Comparison of ENCODE assay signal across 7 mouse cellular contexts in genomic region chr11:106999949-107000513, GRCm38 (mm10). TPM values are rescaled to one million over a fixed set of nuclear protein-coding genes. Genes with fewer than 3 reads are reported as not detected.
DNase-seq lines count a peak whose midpoint lies in the region; ATAC-seq lines count a peak whose summit lies in the region.

No protein-coding gene starts in this region.

- 86% methylated on average over 9 of the region's 9 CpGs for WGBS in neural tube, embryonic 11.5 days
- WGBS in forebrain, embryonic 15.5 days, result 85% methylated on average over 9 of the region's 9 CpGs
- 73% methylated on average over 9 of the region's 9 CpGs for WGBS in liver, embryonic 13.5 days (ENCODE audit: insufficient replicate concordance)

- no peaks in the 10 kb centered on the region for H3K27me3 ChIP-seq in neural tube, embryonic 11.5 days (ENCODE audit: control insufficient read depth, insufficient read depth, low read length)
- no peaks in the 10 kb centered on the region for H3K27me3 ChIP-seq in forebrain, embryonic 15.5 days
- no peaks in the 10 kb centered on the region for H3K27me3 ChIP-seq in liver, embryonic 13.5 days

- no peak for DNase-seq in neural tube, embryonic 11.5 days (ENCODE audit: low spot score)
- DNase-seq in neural tube, embryonic 10.5 days (ENCODE audit: extremely low spot score, low spot score), result no peak
- DNase-seq in liver, embryonic 13.5 days, result no peak
- no peak for DNase-seq in thymus, postnatal 4 days
- DNase-seq in gastrocnemius, postnatal 25 days, result no peak
- no peak for DNase-seq in cerebellum, adult 9-11 months

- 0 out of 2 replicates have a peak overlapping the region, but pooled peaks have one; percentile 36 for H3K27ac ChIP-seq in neural tube, embryonic 11.5 days (ENCODE audit: low read depth, low read length)
- peak overlapping the region; percentile 84 for H3K27ac ChIP-seq in forebrain, embryonic 15.5 days (replicated peaks)
- H3K27ac ChIP-seq in liver, embryonic 13.5 days, result peak overlapping the region; percentile 84

- ATAC-seq in neural tube, embryonic 11.5 days (ENCODE audit: insufficient read depth, low FRiP score, low TSS enrichment), result no peak
- ATAC-seq in forebrain, embryonic 15.5 days (replicated peaks), result no peak
- no peak for ATAC-seq in liver, embryonic 13.5 days (ENCODE audit: low read depth)

- H3K36me3 ChIP-seq in neural tube, embryonic 11.5 days (ENCODE audit: control insufficient read depth, insufficient read depth, low read length), result peaks cover 4% of the 10 kb centered on the region
- H3K36me3 ChIP-seq in forebrain, embryonic 15.5 days, result peaks cover 19% of the 10 kb centered on the region
- peaks cover 30% of the 10 kb centered on the region for H3K36me3 ChIP-seq in liver, embryonic 13.5 days

- peak overlapping the region; percentile 25 for H3K4me3 ChIP-seq in neural tube, embryonic 11.5 days (ENCODE audit: low read depth, low read length)
- peak overlapping the region; percentile 87 for H3K4me3 ChIP-seq in forebrain, embryonic 15.5 days
- peak overlapping the region; percentile 96 for H3K4me3 ChIP-seq in liver, embryonic 13.5 days (replicated peaks)

- H3K4me2 ChIP-seq in neural tube, embryonic 11.5 days (ENCODE audit: low read depth), result peak overlapping the region; percentile 51
- H3K4me2 ChIP-seq in forebrain, embryonic 15.5 days (replicated peaks), result peak overlapping the region; percentile 47
- peak overlapping the region; percentile 82 for H3K4me2 ChIP-seq in liver, embryonic 13.5 days

- H3K9me3 ChIP-seq in neural tube, embryonic 11.5 days (ENCODE audit: control insufficient read depth, low read length), result no peaks in the 10 kb centered on the region
- H3K9me3 ChIP-seq in forebrain, embryonic 15.5 days, result no peaks in the 10 kb centered on the region
- no peaks in the 10 kb centered on the region for H3K9me3 ChIP-seq in liver, embryonic 13.5 days (replicated peaks)

- peaks cover 9% of the 10 kb centered on the region; the same call in 1 of the 2 replicates for H3K4me1 ChIP-seq in neural tube, embryonic 11.5 days (ENCODE audit: control insufficient read depth, insufficient read depth, low read length)
- H3K4me1 ChIP-seq in forebrain, embryonic 15.5 days, result peaks cover 26% of the 10 kb centered on the region
- H3K4me1 ChIP-seq in liver, embryonic 13.5 days (replicated peaks), result peaks cover 36% of the 10 kb centered on the region

- peak overlapping the region; percentile 56 for H3K9ac ChIP-seq in neural tube, embryonic 11.5 days (ENCODE audit: low read length)
- peak overlapping the region; percentile 57 for H3K9ac ChIP-seq in forebrain, embryonic 15.5 days (replicated peaks)
- H3K9ac ChIP-seq in liver, embryonic 13.5 days, result peak overlapping the region; percentile 76

RNA-seq across cellular contexts. Expression of gene Kpna2, which starts 0.7 kb away (rescaled TPM):
- 632 and 636 TPM in 2 replicates for polyA plus RNA-seq in neural tube, embryonic 11.5 days (2014; fragmentation: Nextera tagmentation; extraction: Ambion mirVana)
- polyA plus RNA-seq in forebrain, embryonic 15.5 days (2015; fragmentation: Nextera tagmentation; extraction: Ambion mirVana), result 262 and 282 TPM in 2 replicates
- polyA plus RNA-seq in liver, embryonic 13.5 days (2015; fragmentation: Nextera tagmentation; extraction: Ambion mirVana), result 325 and 361 TPM in 2 replicates
- 10 to 100 TPM; 10.9 to 17.1 TPM for total RNA-seq in gastrocnemius, postnatal 25 days (2021)

RNA-seq across cellular contexts. Expression of gene 1810010H24Rik, which starts 25.4 kb away (rescaled TPM):
- polyA plus RNA-seq in neural tube, embryonic 11.5 days (2014; fragmentation: Nextera tagmentation; extraction: Ambion mirVana), result 3.5 and 4.5 TPM in 2 replicates
- polyA plus RNA-seq in forebrain, embryonic 15.5 days (2015; fragmentation: Nextera tagmentation; extraction: Ambion mirVana), result 4.0 and 5.7 TPM in 2 replicates
- 1.1 TPM in 2 replicates for polyA plus RNA-seq in liver, embryonic 13.5 days (2015; fragmentation: Nextera tagmentation; extraction: Ambion mirVana)
- 1 to 10 TPM in 1 of 2 experiments, under 1 TPM in 1; 0.92 to 1.4 TPM for total RNA-seq in gastrocnemius, postnatal 25 days (2021)

Comparison
In these comparisons a context has a peak if more than half of its experiments do, and no peak if none do; other contexts are left out.
1. H3K4me3 ChIP-seq: peak in every context shown above with its lines; median percentile 96 in liver, embryonic 13.5 days; 87 in forebrain, embryonic 15.5 days; 25 in neural tube, embryonic 11.5 days.